Mouse (Mus musculus): ENCODE results near the gene Jak2. TPM values are rescaled to one million over a fixed set of nuclear protein-coding genes. Genes with fewer than 3 reads are reported as not detected.

Gene Jak2
- total and polyA plus RNA-seq, 3 experiments = 4.3 to 19.5 (median 17.8) TPM

DNA sequence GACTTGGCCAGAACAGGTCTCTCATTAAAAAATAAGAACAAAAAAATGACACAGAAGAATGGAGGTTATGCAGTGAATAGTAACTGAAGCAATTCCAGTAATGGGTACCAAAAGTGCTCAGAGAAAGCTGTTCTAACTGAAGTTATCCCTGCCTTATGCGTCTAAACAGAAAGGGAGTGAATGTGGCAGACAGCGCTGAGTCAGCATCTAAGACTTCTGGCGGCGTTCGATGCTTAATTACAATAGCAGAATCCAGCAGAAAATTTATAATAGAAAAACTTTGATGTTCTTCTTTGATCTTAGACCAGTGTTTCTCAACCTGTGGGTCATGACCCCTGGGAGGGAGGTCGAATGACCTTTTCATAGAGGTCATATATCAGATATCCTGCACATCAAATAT lies 94.0 kb downstream of the Jak2 start:
- TF ChIP-seq CTCF (IDR thresholded peaks at IDR 0.05) = no peak
- TF ChIP-seq EP300 (IDR thresholded peaks at IDR 0.05; ENCODE audit: insufficient read depth, low read depth, low read length) = no peak
- TF ChIP-seq POLR2A (IDR thresholded peaks at IDR 0.05; ENCODE audit: insufficient read depth, low read depth, low read length) = no peak
- Histone ChIP-seq H3K79me2 (replicated peaks; ENCODE audit: control insufficient read depth, insufficient read depth, low read length) (no peaks in the 10 kb centered on the region), H3K4me3 (no peak overlapping the region), H3K36me3 (ENCODE audit: control insufficient read depth, insufficient read depth, low read length) (no peaks in the 10 kb centered on the region), H3K27me3 (ENCODE audit: control insufficient read depth, insufficient read depth, low read length) (no peaks in the 10 kb centered on the region), H3K27ac (no peak overlapping the region), H3K9ac (ENCODE audit: low read depth, low read length) (no peak overlapping the region), H3K4me1 (ENCODE audit: control insufficient read depth, insufficient read depth, low read length) (no peaks in the 10 kb centered on the region)
- WGBS = 85% methylated on average over 6 of the region's 6 CpGs
- intact Hi-C loops (cut with DNase I) = no loop called here
- no peak for DNase-seq

DNA sequence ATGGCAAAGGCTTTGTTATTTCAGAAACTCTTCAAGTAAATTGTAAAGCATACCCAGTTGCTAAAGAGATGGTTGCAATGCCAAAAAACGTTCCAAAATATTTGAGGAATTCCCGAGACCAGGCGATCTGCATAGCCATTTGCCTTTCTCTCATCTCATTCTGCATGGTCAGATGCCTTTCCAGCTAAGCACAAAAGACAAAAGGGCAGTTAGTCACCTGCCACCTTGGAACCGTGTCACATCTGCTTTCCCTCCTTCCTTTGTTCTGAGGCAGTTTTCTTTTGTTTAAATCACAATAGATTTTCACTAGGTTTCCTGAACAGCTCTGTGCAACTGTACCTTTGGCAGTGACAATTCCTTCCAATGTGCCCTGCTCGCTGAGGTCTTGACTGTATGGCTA lies 99.4 kb downstream of the Jak2 start:
- no peaks in the 10 kb centered on the region; the same call in 1 of the 2 replicates for H3K4me1 ChIP-seq (ENCODE audit: control insufficient read depth, insufficient read depth, low read length)
- H3K79me2 ChIP-seq (replicated peaks; ENCODE audit: control insufficient read depth, insufficient read depth, low read length) = no peaks in the 10 kb centered on the region
- no peak overlapping the region for H3K4me3 ChIP-seq
- DNase-seq = no peak
- no peaks in the 10 kb centered on the region for H3K27me3 ChIP-seq (ENCODE audit: control insufficient read depth, insufficient read depth, low read length)
- no peak overlapping the region for H3K27ac ChIP-seq
- H3K36me3 ChIP-seq (ENCODE audit: control insufficient read depth, insufficient read depth, low read length) = 0 out of 2 replicates have a peak, but pooled peaks cover 2% of the 10 kb centered on the region
- intact Hi-C loops (cut with DNase I) = no loop called here
- TF ChIP-seq CTCF (IDR thresholded peaks at IDR 0.05) (no peak), EP300 (IDR thresholded peaks at IDR 0.05; ENCODE audit: insufficient read depth, low read depth, low read length) (no peak), POLR2A (IDR thresholded peaks at IDR 0.05; ENCODE audit: insufficient read depth, low read depth, low read length) (no peak)
- 64% methylated on average over 5 of the region's 5 CpGs for WGBS
- H3K9ac ChIP-seq (ENCODE audit: low read depth, low read length) = no peak overlapping the region

DNA sequence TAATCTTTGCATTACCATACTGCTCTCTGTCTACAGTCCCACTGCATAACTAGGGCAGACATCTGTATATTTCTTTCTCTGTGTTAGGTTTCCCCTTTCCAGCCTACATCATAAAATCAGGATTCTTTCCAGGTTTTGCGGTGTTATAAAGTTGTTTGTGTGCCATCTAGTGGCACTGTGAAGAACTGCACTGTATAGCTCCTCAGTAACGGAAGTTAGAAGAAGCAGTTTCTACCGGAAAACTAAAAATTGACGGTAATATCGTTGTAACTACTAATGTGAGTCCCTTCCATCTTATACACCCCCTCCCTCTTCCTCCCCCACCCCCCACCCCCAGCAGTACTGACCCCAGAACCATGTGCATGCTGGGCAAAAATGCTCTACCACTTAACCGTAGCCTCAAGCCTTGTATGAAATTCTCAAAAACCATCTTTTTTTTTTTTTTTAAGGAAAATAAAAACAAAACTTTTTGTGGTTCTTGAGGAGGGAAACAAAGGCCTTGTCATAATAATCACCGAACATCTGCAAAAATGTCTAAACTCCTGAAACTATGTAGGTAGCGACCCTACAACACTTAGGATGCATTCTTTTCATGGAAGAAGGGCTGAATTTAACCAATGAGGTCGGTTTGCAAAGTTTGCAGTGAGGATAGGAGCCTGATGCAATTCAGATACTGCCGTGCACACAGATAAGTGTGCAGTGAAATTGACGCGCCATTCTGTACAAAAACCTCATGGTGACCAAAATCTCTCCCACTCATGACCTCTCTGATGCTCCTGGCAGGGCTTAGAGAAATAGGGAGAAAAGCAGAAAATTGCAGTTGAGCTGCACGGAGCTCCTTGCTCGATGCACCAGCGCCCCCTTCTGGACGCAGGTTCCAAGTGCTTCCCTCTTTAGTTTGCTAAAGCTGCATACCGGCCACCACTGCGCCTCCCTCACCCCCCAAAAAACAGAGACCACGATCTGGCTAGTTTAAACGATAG lies 103.6 kb downstream of the Jak2 start:
- H3K36me3 ChIP-seq (ENCODE audit: control insufficient read depth, insufficient read depth, low read length) = 0 out of 2 replicates have a peak, but pooled peaks cover 2% of the 10 kb centered on the region
- no peak overlapping the region; the same call in 1 of the 2 replicates for H3K9ac ChIP-seq (ENCODE audit: low read depth, low read length)
- DNase-seq = peak; percentile 84 to 90
- no peaks in the 10 kb centered on the region for H3K27me3 ChIP-seq (ENCODE audit: control insufficient read depth, insufficient read depth, low read length)
- WGBS = 3% methylated on average over 20 of the region's 20 CpGs
- peak overlapping the region; percentile 47 for H3K27ac ChIP-seq
- peak overlapping the region; percentile 32 for H3K4me3 ChIP-seq
- intact Hi-C loops (cut with DNase I) = loop anchor here (1.0 to 2.0 kb wide), 5 partner anchors 46 to 578 kb away; no protein-coding TSS in a partner anchor
- H3K79me2 ChIP-seq (replicated peaks; ENCODE audit: control insufficient read depth, insufficient read depth, low read length) = no peaks in the 10 kb centered on the region
- no peak for TF ChIP-seq POLR2A (IDR thresholded peaks at IDR 0.05; ENCODE audit: insufficient read depth, low read depth, low read length)
- peak; percentile 86 for TF ChIP-seq EP300 (IDR thresholded peaks at IDR 0.05; ENCODE audit: insufficient read depth, low read depth, low read length)
- TF ChIP-seq CTCF (IDR thresholded peaks at IDR 0.05) = peak; percentile 95
- H3K4me1 ChIP-seq (ENCODE audit: control insufficient read depth, insufficient read depth, low read length) = no peaks in the 10 kb centered on the region; the same call in 1 of the 2 replicates

DNA sequence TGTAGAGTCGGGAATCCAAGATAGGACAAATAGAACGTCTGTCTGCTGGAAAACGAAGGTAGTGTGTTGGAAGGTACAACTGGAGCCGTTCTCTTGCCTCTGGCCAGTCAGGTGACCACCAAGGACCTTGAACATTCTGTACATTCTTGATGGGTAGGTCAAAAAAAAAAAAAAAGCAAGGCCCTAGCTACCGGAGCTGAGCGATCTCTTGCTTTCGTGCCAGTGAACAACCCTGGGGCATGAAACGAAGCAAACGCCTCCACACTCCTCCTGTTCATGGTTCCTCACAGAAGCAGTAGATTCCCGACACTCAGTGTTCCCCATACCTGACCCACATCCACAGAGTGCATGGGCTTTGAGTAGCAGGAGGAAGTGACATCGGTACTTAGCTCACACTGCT lies 104.7 kb downstream of the Jak2 start:
- no peaks in the 10 kb centered on the region; the same call in 1 of the 2 replicates for H3K4me1 ChIP-seq (ENCODE audit: control insufficient read depth, insufficient read depth, low read length)
- 81% methylated on average over 11 of the region's 11 CpGs for WGBS
- H3K36me3 ChIP-seq (ENCODE audit: control insufficient read depth, insufficient read depth, low read length) = 0 out of 2 replicates have a peak, but pooled peaks cover 2% of the 10 kb centered on the region
- intact Hi-C loops (cut with DNase I) = no loop called here
- no peaks in the 10 kb centered on the region for H3K27me3 ChIP-seq (ENCODE audit: control insufficient read depth, insufficient read depth, low read length)
- H3K27ac ChIP-seq = no peak overlapping the region
- no peaks in the 10 kb centered on the region for H3K79me2 ChIP-seq (replicated peaks; ENCODE audit: control insufficient read depth, insufficient read depth, low read length)
- no peak overlapping the region for H3K9ac ChIP-seq (ENCODE audit: low read depth, low read length)
- DNase-seq = no peak
- H3K4me3 ChIP-seq = no peak overlapping the region
- TF ChIP-seq POLR2A (IDR thresholded peaks at IDR 0.05; ENCODE audit: insufficient read depth, low read depth, low read length) (no peak), EP300 (IDR thresholded peaks at IDR 0.05; ENCODE audit: insufficient read depth, low read depth, low read length) (no peak), CTCF (IDR thresholded peaks at IDR 0.05) (no peak)

DNA sequence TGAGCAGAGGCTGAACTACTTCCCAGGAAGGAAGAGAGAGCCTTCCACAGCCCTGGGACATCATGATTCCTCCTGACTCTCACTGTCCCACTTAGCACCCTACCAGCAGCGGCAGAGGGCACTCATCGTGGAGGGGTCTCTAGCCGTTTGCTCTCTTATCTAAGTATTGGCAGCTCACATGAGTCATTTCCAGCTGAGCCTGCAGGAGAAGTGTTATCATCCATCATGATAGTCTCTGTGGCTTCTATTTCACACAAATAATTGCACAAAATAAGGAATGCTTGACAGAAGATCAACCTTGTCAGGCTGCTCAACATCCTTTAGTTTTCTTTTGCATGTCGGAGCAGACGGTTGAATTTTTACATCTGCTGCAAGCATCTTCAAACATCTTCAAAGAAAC lies 108.6 kb downstream of the Jak2 start:
- 0 out of 2 replicates have a peak, but pooled peaks cover 2% of the 10 kb centered on the region for H3K36me3 ChIP-seq (ENCODE audit: control insufficient read depth, insufficient read depth, low read length)
- no peaks in the 10 kb centered on the region for H3K79me2 ChIP-seq (replicated peaks; ENCODE audit: control insufficient read depth, insufficient read depth, low read length)
- DNase-seq = no peak
- TF ChIP-seq EP300 (IDR thresholded peaks at IDR 0.05; ENCODE audit: insufficient read depth, low read depth, low read length) = no peak
- TF ChIP-seq POLR2A (IDR thresholded peaks at IDR 0.05; ENCODE audit: insufficient read depth, low read depth, low read length) = no peak
- no peak for TF ChIP-seq CTCF (IDR thresholded peaks at IDR 0.05)
- no peaks in the 10 kb centered on the region for H3K27me3 ChIP-seq (ENCODE audit: control insufficient read depth, insufficient read depth, low read length)
- intact Hi-C loops (cut with DNase I) = no loop called here
- no peak overlapping the region for H3K4me3 ChIP-seq
- 60% methylated on average over 5 of the region's 5 CpGs for WGBS
- no peaks in the 10 kb centered on the region; the same call in 1 of the 2 replicates for H3K4me1 ChIP-seq (ENCODE audit: control insufficient read depth, insufficient read depth, low read length)
- H3K27ac ChIP-seq = no peak overlapping the region
- H3K9ac ChIP-seq (ENCODE audit: low read depth, low read length) = no peak overlapping the region
